Mouse (Mus musculus) ovary, adult 18-20 months (tissue): ENCODE measurements at regions not wholly inside any gene's neighbourhood (a gene's known extent, or its start where the extent isn't known, plus 50 kb on each side); places are given as distances from the start of the nearest gene placed in this dataset.
A peak's percentile ranks its signal among the peaks of the same experiment; 100 is the strongest.

Experiments
- DNase-seq: peaks from one replicate; pipeline ENCODE4 v3.0.0; 2022; ENCODE audit warnings: low spot score, mixed read lengths

DNA sequence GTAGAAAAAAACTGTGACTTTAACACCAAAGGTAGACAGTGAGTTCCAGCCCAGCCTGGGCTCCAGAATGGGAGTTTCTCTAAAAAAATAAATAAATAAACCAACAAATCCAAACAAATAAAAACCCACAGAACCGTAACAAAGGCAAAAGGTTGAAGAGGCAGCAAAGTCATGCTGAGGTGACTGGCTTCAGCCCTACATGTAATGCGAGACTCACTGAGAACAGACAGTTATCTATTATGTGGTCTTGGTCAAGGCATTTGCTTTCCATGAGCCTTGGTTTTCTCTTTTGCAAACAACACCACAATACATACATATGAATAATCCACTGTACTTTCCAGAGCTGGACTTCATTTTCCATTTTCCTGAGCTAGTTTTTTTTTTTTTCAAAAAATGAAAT lies 516.6 kb upstream of the Adam5 start:
- no peak for DNase-seq

DNA sequence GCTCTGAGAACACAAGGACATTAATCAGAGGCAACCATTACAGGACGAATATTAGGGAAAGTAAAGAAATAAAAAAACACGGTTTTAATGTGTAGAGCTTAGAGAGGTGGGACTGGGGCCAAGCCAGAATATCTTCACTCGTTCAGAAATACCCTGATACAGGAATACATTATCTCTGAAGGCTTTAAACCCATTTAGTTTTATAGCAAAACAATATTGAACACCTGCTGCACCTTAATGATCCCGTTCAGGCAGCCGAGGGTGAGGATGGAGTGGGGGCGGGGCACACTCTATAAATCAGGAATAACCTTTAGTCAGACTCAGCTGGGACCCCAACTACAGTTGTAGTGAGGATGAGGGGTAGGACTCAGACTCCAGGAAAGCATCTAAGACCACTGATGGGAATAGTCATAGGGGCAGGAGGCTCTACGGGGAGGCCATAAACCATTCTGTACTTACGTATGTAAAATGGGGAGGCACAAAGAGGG lies 508.0 kb upstream of the Adam5 start:
- no peak for DNase-seq

DNA sequence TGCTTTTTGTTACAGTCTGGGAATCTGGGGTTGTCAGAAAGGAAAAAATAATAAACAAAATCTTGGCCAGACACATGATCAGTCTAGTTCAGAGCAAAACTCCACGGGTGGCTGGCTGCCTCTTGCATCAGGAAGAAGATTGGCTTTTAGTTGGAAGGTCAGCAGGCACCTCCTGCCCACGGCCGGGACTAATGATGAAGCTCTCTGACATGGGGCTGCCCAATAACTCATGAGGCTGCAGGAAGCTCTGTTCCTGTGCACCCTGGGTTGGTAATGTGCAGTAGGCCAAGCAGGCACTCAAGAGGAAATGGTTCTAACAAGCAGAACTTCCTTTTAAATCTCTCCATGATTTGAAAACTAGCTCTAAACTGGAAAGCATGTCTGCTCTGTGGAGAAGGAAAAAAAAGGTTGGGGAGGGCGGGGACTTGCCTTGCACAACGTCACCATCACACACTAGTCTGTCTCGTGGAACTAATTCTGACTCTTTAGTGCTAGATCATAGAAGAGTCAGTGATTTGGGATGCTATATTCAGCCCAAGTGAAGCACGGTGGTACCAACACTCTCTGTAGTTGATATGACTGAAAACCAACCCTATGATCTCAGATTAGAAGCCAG lies 507.1 kb upstream of the Adam5 start:
- DNase-seq = no peak

DNA sequence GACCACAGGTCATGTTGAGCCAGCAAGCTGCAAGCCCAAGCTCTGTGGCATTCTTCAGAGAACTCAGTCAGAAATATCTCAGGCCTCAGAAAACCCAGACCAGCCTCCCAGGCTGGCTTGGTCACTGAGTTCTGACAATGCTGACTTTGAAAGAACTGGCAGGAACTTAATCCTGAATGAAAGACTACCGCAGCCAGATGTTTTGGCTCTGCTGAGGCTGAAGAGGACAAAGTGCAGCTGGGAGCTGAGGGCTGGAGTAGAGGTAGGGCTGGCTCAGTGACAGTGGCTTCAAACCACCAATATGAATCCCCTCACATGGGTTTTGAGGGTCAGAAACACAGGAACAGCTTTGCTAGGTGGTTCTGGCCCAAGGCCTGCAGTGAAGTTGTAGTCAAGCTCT lies 505.6 kb upstream of the Adam5 start:
- no peak for DNase-seq

DNA sequence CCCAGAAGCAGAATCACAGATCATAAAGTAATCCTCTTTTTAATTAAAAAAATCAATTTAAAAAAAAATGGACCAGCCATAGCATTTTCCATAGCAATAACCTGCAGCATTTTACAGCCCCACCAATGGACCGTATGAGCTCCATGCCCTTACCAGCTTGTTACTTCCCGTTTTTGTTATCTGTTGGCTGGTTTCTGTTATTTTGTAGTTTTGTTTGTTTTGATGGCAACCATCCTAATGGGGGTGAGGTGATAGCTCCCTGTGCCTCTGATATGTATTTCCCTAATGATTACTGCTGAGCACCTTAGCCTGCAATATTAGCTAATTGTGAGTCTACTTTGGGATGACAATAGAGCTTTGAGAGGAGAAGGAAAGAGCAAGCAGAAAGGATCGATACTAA lies 504.1 kb upstream of the Adam5 start:
- DNase-seq = no peak

DNA sequence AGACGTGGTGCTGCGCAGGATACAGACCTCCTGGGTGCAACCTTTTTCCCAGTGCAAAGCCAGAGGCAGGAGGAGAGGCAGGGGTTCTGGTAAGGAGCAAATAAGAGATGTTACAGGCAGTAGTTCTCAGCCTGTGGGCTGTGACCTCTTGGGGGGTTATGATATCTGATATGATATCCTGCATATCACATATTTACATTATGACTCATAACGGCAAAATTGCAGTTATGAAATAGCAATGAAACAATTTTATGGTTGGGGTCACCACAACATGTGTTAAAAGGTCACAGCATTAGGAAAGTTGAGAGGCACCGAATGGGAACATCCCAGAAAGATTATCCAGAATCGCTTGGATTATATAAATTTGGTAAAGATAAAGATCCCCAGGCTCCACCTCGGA lies 502.8 kb upstream of the Adam5 start:
- DNase-seq = no peak

DNA sequence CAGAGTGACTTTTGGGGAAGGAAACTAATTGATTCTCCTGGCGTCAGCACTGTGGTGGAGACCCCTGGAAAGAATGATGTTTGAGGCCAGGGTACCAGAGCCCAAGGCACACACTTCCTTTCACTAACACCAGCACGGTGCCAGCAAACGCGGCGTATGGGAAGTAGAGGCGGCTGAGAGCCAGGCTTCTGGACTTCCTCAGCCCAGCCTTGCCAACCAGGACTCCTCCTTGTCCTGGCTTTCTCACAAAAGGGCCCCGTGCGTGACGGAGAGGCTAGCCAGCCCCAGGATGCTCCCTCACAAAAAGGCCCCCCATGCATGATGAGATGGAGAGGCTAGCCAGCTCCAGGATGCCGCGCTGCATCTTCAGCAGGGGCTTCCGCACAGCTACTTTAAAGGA lies 502.1 kb upstream of the Adam5 start:
- DNase-seq = no peak

DNA sequence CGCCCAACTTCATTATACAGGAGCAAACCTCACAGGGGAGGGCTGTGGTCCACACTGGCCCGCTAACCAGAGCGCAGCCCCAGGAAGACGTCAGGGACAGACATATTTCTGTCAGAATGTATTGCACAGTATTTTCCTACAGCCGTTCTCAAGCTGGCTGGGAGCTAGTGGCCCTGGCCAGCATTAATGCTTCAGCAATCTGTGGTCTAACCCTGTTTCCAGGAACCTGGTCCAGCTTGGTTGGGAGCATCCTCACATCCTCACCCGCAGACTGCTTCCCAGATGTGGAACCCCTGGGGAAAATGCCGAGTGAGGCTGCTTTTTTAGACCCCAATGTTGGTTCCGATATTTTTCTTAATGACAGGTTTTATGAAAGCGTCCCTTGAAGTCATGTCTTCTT lies 500.6 kb upstream of the Adam5 start:
- no peak for DNase-seq

DNA sequence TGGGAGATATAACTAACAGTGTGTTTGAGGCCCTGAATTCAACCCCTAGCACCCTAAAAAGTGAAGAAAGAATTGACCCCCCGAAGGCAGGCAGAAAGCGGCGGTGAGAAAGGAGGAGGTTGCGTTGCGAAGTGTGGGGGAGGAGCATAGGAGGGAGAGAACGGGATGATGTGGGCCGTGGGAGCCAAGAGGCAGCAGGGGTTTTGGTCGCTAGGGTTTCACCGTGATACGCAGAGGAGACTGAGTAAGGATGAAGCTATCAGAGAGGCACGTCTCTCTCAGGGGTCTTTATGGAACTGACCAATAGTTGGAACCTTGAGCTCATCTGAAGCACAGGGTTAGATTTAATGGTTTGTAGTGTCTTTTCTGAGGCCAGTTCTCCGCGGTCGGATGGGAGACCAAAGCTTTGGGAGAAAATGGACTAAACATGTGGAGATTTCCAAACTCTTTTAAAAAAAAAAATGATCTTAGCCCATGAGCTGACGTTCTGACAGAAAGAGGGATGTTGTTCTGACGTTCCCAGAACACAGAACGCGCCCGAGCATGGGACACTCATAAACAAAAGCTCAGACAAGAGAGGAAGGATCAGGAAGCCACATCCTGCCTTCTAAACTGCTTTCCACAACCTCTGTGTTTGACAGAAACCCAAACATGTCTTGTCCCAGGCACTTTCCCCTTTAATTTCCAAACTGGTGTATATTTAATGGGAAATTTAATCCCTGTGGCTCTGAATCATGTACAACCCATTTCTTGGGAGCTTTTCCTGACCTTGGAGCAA lies 499.7 kb upstream of the Adam5 start:
- no peak for DNase-seq

DNA sequence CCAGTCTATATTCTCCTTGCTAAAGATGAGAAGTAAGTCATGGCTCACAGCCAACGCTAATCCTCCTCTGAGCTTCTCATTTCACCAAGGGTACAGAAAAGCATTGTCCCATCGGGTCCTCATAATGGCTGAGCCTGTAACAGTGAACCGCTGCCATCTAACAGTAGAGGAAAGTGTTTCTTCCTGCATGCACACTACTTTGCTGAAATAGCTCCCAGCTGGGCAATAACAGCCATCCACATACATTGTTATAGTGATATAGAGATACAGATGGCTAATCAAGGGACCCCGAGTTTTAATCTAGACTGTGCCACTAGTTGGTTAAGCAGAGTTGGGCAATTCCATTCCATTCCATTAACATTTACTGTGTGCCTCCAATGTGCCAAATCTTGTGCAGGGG lies 492.2 kb upstream of the Adam5 start:
- no peak for DNase-seq

DNA sequence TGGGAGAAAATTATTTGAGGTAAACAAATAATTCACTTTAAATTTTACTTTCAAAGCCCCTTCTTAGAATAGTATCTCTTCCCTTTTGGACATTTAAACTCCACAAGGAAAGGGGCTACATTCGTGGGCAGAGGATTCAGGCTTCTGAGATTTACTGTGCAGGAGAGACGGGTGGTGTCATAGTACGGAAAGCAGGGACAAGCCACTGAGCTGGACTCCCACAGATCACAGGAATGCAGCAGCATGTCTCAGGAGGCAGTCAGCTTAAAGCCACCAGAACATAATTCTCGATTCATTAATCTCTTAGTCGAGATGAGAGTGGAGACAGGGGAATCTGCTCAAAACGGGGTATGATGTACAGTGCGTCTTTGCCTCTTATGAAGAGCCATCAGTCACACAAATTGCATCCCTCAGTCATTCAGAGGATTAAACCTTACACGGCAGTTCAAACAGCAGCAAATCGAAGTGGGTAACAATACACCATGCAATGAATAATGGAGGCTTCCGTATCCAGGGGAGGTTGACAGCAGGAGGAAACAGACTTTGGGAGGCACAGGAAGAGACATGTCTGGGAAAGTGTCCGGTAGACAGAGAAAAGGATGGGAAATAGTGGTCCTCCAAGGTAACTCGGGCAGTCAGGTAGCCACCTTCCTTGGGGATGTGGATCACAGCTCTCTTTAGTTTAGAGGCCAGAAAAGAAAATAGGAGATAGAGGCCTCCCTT lies 487.8 kb upstream of the Adam5 start:
- no peak for DNase-seq

DNA sequence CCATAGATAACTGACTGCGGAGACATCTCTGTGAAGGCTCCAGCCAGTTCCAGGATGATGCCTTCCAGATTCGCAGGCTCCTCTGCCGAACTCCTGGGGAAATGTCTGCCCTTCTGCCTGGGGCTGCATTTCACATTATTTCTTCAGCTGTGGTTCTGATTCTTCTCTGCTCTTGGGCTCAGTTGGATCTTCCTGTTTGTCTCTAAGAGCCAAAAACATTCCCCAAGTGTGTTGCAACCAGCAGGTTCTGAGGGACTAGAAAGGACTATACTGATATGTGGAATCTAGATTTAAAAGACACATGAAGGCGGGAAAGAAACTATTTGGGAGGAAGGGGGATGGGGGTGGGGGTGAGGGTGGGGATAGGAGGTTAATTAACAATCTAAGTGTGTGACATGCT lies 483.8 kb upstream of the Adam5 start:
- DNase-seq = no peak

DNA sequence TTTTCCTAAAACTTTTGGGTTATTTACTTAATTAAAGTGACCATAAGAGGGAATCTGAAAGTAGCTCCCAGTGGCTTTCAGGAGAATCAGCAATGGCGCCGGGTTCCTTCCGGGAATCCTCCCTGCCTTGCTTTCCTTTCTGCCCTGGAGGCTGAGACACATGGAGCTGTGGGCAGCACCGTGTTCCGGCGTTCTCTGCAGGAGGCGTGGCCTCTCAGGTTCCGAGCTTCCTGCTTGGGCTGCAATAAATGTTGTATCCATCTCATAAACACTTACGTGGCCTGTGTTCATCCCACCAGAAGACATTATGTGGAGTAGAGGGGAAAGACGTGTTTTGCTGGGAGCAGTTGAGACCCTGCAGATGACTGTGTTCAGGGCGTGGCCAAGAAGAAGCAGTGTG lies 483.3 kb upstream of the Adam5 start:
- DNase-seq = no peak

DNA sequence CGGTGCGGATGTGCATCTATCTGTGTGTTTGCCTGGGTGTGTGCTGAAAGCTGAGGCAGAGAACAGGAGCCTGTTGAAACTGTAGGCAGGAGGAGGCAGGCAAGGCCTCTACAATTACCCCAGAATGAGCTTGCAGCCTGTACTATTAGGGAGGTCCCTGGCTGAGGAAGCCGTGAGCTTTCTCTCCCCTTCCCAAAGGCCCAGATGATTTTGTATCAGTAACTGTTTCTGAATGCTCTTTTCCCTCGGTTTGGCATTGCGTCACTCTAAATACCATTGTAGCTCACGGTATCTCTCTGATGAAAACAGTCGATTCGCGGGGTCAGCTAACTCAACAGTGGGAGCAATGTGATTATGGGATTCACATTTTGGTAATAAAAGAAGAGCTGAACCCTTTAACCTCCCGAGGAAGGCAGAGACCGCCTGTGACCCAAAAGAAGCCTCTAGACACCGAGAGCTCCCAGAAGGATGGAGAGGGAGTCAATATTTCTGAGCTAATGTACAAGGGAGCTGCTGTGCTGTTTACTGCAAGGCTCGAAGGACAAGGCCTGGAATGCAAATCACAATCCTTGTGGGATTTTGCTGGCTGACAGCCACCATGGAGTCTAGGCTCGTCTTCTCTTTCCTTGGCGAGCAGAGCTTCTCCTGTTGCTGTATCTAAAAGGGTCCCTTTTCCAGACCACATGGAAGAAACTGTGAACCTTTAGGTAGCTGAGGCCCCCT lies 482.8 kb upstream of the Adam5 start:
- DNase-seq = peak; percentile 29
